Mouse (Mus musculus): Measurements from ENCODE around the gene Fcrl6.

DNA sequence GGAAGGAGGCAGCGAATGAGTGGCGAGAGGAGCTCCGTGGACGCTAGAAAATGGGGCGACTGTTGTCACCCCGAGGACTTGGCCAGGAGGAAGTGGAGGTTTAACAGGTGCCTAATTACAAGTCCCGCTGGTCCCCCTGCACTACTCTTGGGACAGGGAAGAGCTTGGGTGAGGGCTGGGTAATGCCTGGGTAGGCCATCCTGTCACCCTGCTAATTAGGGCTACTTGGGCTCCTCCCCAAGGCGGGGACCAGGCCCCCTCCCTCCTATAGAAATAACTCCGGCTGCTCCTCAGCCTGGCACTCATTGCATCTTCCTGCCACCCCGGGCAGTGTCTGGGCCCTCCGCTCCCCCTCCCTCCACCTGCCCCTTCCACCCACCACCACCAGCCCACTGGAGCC, 46.7 kb downstream of the Fcrl6 start, which contains the start of gene Vsig8:
- TF ChIP-seq CTCF (IDR thresholded peaks at IDR 0.05; ENCODE audit: control insufficient read depth, insufficient read depth, insufficient read length) (no peak), USF1 (IDR thresholded peaks at IDR 0.05; ENCODE audit: low read depth) (no peak), MAX (IDR thresholded peaks at IDR 0.05) (no peak), CEBPB (IDR thresholded peaks at IDR 0.05; ENCODE audit: low read depth) (no peak), MYOG (IDR thresholded peaks at IDR 0.05; ENCODE audit: control insufficient read depth, extremely low read depth, insufficient read length) (no peak)
